Mouse (Mus musculus): ENCODE measurements around the gene Gm15217.

Gene Gm15217

DNA sequence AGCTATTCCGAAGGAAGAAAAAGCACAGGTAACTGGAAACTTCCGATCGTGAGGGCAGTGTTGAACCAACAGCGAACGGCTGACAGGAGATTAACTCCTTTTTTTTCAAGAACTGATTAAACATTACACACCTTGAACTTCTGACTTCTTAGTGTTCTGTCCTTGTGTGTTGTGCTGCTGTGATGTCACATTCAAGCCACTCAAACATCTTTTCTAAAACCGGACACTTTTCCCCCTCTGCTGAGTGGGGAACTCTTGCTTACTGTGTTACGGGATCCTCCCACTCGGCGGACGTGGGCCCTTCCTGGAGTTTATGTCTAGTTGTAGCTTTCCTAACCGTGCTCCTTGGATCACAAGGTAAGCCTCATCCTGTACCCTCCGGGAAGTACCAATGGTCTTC, at the start of gene Gm15217:
TSS of gene Gm15217 (plus strand) at position 130 of the 400 bp plus-strand sequence.
- DNase-seq (ENCODE audit: low read depth, low spot score), result no peak

DNA sequence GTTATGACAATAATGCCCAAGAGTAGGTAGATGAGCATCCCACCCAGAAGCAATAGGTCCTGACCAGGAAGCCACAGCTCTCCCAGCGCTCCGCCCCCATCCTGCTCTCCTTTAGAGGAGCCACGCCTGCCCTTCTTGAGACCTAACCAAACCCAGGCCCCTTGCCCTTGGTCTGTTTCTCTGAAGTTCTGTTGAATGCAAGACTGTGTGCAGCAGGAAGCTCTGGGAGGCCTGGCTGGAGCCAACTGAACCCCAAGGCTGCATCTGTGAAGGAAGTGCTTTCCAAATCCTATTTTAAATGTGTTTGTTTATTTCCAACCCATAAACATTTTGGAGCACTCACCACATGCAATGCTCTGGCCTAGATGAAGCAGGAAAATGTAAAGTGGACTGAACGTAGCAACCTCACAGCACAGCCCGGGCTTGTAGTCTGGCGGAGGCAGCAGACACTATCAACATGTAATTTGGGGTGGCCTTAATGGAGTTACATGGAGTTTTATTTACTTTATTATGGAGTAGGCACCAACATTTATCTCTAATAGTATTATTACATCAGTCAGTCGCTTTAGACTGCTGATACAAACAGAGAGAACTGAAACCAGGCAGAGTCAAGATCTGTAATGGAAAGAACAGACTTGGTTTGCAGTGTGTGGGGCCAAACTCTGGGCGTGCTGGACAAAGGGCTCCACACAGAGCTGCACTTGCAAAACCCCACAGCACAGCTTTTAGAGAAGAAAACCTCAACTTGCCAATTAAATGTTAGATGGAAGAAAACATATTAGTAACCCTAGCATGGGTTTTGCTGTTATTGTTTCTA, 45.6 kb upstream of the Gm15217 start:
- no peak for DNase-seq (ENCODE audit: low read depth, low spot score)

DNA sequence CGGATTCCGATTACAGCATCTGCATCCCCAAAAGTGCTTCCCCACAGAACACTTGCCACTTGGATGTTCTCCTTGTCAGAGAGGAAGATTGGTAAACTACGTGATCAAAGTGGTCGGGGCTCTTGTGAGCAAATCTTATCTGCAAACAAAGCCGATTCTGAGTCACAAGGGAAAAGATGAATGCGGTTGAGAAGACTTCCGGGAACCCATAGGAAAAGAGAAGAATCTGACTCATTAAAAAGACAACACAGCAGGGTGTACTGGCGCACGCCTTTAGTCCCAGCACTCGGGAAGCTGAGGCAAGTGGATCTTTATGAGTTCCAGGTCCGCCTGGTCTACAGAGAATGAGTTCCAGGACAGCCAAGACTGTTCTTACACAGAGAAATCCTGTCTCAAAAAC, 40.4 kb upstream of the Gm15217 start:
- no peak for DNase-seq (ENCODE audit: low read depth, low spot score)

DNA sequence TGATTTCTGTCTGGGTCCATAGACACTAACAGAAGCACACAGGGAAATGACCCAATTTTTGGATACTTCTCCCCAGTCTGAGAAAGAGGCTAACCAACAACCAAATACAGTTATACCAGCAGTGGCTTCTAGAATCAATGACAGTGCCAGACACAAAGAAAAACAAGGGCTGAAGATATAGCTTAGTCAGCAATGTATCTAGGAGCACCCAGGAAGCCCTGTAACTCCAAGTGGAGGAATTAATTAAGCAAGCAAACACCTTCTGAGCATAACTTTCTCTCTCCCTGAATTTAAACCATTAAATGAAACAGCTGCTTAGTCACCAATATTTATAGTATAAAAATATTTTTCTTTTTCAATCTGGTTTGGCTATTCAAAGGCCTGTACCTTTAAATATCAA, 34.5 kb upstream of the Gm15217 start:
- no peak for DNase-seq (ENCODE audit: low read depth, low spot score)

DNA sequence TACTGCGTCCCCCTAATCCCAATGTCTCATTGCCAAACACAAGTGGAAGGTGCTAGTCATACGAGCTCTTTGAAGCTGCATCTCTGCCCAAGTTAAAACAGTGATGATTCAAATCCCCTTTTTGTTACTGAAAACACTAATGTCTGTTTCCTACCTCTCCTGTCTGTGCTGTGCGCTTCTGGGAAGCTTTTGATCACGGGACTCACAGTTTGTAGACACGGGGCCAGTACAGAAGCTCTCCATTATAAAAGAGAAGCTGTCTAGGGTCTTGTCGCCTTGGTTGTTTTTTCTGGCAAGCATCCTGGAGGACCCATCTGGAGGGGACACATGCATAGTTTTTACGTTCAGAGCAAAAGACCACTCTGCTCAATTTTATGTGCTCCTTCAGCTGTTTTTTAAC, 21.9 kb upstream of the Gm15217 start:
- no peak for DNase-seq (ENCODE audit: low read depth, low spot score)

DNA sequence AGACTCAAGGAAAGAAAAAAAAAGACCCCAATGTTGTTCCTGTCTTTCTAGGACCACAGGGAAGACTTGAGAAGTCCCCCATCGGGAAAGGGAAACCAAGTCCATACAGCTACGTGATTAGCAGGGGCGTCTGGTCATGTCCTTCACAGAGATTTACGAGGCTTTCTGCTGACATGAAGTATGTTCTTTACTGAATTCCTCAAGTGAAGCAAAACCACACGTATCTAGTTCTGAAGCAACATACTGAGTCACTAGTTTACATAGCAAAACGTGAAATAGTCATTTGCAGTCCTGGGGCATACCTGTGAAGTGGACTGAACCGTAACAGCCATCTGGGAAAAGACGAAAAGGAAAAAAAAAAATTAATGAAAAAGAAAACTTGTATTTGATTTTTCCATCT, 21.5 kb upstream of the Gm15217 start:
- no peak for DNase-seq (ENCODE audit: low read depth, low spot score)

DNA sequence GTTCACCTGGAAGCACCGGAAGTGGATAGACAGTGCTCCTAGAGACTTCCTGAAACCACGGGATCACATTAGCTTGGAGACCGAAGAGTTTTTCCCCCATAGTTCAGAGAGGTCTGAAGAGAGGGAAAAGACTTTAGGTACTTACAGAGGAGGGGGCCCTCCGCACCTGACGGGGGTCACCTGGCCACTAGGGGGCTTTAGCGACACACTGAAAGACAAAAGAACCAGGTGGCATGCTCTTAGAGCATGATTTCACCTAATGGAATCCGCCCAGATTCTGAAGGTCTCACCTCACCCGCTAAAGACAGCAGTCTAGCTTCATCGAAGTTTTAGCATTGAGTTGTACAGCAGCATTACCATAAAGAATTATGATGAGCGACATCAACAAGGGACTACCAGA, 16.0 kb upstream of the Gm15217 start:
- no peak for DNase-seq (ENCODE audit: low read depth, low spot score)

DNA sequence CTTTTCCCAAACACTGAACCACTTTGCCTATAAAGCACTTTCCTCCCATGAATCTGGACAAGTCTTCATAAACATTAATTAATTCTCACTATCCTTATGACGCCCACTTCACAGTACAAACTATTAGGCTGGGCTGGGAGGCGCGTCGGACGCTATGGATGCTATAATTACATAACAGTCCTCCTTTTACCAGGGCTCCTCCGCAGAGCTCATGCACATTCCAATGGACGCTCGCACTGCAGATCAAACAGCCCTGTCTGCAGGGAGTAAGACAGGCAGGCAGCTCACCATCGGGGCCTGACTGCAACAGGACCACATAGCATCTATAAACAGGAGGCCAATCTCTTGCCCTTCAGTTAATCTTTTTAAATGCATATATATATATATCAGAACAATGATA, 6.8 kb upstream of the Gm15217 start:
- no peak for DNase-seq (ENCODE audit: low read depth, low spot score)

DNA sequence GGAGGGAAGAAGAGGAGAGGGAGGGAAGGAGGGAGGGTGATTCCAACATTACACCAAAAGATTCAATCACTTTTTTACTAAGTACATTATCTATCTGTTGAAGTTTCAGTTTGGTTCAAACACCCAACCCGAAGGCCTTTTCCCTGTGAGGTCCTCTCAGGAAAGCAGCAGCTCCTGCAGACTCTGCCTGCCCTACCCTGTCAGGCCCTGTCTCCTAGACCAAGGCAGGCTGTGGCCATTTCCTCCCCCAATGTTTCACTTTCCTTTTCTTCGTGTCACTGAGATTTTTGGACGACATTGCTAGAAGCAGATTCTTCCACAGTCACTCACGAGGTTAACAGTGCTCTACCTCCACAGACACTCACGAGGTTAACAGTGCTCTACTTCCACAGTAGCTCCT, 3.4 kb upstream of the Gm15217 start:
- no peak for DNase-seq (ENCODE audit: low read depth, low spot score)

DNA sequence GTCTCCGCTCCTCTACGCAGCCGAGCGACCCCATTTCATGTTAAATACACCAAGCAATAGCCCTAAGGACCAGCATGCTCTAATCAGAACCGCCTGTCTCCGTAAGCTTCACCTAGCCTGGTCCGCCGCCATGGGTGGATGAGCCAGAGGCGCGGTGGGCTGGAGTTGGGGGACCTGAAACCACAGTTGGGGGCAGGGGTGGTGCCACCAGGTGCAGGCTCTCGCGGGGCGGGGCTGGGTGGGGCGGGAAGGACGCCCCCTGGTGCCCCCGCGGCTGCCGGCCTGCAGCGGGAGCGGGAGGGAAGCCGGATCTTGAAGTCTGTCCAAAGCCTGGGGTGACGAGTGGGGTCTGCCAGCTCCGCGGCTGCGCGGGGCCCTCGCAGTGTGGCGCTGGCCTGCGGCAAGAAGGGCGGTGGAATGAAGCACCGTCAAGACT, 1.1 kb downstream of the Gm15217 start:
- DNase-seq (ENCODE audit: low read depth, low spot score), result no peak

DNA sequence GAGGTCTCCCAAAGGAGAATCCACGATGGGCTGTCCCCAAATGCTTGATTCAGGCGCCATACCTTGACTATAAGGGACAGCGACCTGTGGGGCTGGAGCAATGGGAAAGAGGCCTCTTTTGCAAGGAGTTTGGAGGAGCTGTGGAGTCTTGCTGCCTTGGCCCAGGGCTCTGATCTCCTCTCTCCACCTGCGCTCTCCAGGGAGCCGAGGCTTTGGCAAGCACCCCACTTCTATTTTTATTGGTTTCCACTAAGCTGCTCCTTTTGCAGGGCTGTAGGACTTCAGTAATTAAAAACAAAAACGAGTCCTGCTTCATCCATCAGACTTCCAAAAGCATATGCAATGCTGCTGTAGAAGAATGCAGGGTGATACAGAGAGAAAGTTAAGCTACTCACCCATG, 2.2 kb downstream of the Gm15217 start:
- no peak for DNase-seq (ENCODE audit: low read depth, low spot score)

DNA sequence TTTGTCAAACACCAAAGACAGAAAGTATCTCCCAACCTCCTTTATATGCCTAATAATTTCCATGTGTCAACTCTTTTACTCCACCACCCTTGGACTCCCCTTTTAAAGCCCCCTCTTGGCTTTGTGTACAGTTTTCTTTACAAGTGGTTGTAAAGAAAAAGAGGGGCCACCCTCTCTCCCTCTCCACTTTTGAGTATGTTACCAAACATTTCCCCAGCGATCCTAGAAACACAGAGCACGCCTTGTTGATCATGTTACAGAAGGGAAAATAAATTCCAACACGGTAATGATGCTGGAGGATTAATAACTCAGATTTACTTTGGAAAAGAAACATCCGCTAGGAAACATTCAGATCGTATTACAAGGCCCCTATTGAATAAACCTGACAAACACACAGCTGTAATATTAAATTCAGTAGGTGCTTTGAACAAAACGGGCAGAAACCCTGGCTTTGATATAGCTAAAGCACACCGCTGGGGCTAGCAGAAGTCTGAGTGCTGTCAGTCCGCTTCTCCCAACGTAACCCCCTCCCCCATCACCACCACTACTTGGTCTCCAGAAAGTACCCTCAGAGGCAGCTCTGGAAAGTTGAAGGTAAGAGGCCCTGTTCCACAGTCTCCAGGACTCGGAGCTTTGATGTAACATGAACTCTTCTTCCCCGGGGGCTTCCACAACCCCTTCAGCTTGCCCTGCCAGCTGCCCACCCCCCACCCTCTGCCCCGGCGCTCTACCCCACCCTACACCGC, 5.9 kb downstream of the Gm15217 start:
- no peak for DNase-seq (ENCODE audit: low read depth, low spot score)

DNA sequence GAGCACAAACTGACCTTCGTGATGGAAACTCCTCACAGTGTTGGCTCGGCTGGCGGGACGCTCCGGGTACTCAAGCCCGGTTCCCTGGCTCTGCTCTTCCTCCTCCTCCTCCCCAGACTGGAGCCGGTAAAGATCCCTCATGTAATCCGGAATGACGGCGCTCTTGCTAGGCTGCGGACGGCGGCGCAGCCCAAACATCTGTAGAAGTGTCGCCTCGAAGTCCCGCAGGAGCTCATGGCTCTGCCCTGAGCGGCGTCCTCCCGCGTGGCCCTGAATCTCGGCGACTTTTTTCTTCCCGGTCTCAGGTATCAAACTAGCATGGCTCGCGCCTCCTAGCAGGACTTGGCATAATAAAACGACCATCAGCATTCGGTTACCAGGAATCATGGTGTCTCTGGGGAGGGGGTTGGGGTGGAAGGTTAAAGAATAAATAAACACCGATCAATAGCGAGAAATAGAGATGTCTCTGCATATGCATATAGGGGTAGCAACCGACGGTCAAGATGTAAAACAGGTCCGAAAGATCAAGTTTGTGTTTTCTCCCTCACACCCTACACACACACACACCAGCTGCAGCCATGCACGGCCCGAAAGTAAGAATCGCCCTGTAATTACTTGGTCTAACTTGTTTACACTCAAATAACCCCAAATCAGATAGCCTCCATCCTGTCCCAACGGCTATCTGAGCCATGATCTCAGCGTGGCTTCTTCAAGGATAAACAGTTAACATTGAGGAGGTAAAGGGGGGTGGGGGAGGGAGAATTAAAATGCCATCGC, 6.7 kb downstream of the Gm15217 start:
- no peak for DNase-seq (ENCODE audit: low read depth, low spot score)

DNA sequence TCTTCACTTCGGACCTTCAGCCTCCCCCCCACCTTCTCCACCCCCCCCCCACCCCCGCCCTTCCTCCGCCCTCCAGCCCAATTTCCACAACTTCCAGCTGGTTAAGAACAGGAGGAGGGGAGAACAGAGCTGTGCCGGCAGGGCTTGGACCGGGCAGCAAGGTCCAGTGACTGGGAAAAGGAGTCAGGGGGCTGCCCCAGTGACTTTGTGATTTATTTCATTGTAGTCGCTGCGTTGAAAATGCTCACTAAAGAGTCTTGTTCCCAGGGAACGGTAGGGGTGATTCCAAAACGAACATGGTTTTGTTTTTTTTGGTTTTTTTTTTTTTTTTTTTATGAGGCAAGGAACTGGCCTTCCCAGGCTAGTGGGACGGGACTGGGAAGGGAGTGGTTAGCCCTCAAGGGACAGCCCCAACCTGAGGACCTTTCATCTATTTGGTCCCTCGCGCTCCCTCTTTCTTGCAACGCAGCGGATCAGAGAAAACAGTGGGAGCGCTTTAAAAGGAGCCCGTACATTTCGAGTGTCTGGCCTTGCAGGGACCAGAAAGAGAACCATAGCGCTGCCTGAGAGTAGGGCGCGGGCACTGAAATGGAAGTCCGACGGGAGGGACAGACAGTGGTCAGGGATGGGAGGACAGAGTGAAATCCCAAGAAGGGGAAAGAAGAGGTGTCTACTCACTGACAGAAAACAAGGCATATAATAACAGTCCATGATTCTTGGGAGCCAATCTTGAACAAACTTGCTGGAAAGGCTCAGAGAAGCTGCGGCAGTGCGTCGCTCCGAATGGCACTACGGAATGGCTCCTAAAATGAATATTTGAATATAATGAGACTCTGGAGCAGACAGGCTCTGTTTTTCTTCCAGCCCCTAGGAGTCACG, 7.5 kb downstream of the Gm15217 start:
- DNase-seq (ENCODE audit: low read depth, low spot score), result no peak

DNA sequence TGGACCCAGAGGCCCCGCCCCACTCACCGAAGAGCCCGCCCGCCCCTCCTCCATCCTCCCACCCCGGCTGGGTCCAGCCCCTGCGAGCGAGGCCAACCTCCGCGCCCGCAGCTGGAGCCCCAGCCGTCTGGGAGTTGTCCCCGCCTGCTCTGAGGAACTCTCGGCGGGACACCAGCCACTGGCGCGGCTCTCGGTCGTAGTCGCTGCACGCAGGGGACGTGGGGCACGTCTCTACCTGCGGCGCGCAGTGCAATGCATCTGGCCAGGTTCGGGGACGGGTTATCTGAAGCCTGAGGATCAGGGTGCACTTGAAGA, 8.1 kb downstream of the Gm15217 start:
- no peak for DNase-seq (ENCODE audit: low read depth, low spot score)

DNA sequence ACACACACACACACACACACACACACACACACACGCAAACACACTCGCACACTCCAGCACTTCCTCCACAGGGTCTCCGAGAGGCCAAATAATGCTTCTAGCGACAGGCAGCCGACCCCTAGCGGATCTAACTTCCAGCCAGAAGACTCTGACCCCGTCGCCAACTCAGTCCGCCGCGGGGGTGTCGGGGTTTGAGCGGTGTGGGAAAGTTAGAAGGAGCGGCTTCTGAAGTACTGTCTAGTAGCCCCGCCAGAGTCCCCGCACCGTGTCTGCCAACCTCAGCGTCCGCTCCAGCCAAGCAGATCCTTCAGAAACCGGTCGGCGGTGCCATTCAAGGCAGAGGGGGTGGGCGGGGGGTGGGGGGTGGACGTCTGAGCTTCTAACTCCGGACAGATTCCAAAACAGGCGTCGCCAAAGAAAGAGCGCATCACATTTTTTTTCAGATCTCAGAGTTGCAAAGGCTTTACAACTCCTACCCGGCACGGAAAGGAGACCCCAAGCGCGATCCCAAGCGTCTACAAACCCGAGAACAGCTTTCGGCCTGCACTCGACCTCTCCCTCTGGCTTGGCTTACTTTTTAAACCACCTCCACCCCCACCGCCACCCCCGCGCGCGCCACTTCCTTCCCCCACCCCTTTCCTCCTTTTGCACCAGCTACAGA, 8.7 kb downstream of the Gm15217 start:
- no peak for DNase-seq (ENCODE audit: low read depth, low spot score)

DNA sequence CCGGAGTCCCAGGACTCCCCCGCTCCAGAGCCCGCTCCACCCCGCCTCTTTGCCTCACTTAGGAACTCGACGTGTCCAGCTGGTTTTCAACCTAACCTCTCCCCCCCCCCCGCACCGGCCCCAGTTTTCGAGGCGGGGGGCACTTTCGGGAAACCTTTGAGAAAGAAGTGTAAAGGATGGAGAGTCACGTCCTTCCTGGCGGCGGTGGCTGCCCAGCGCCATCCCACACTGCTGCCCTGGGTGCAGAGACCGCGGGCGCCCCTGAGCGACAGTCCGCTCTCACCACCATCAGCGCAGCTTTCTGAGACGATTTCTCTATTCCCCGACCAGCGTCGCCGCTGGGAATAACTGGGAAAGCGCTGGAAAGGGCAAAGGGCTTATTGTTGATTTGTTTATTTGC, 9.4 kb downstream of the Gm15217 start:
- DNase-seq (ENCODE audit: low read depth, low spot score), result no peak

DNA sequence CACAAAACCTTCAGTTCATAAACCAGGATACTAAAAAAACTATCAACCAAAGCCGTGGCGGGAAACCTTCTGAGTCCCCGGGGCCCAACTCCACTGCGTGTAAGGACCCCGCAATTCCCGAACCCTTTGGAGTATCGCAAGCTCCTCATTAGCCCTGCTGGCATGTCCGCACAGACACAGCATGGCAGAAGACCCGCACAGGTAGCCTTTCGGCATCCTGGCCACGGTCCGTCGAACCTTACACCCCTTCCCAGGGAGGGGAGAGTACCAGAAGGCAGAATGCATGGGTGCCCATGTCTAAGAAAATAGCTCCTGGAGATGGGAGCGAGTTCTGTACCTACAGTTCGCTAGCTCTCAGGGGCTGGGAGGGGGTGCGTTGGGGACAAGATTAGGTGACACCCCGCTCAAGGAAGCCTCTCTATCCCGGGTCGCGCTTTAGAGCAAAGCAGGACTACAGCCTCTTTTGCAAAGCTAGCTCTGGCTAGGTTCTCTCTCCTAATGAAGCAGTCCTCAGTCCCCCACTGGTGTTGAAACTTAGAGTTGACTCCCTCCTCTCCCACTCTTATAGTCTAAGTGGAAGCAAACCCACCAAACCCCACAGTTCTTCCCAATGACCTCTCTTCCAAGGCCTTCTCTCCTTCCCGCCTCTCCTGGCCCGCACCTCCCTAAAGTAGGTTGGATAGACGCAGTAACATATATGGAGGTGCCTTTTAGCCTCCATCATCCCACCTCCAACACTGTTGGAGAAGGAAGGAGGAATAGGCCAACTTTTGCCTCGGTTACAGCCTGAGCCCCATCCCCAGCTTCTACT, 10.4 kb downstream of the Gm15217 start:
- no peak for DNase-seq (ENCODE audit: low read depth, low spot score)

DNA sequence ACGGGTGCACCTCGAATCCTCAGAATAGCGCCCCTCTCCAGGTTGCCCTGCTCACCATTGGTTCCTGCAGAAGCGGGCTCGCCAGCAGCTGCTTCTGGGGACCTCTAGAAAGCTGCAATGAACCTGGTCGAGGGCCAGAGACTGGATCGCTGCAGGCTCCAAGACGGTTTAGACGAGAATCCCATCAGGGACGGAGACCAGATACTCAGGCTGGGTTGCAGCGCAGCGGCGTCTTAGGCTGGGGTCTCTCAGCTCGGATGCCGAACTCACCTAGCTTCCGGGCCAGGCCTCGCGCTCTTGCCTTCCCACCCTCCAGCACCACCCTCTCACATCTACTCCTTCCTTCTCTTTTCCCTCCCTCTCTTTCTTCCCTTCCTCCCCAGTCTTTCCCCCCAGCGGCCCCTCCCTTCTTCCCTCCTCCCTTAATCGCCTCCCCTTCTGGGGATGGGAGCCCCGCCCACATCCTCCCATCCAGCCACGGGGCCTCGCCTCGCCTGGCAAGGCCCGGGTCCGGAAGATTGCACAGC, 11.1 kb downstream of the Gm15217 start, which contains the start of gene Bmp4:
TSS of gene Bmp4 (minus strand) at position 421 of the 527 bp plus-strand sequence.
- DNase-seq (ENCODE audit: low read depth, low spot score), result no peak
